Mouse (Mus musculus): Measurements from ENCODE around the gene Stx6.
A peak's percentile ranks its signal among the peaks of the same experiment; 100 is the strongest.

Gene Stx6

DNA sequence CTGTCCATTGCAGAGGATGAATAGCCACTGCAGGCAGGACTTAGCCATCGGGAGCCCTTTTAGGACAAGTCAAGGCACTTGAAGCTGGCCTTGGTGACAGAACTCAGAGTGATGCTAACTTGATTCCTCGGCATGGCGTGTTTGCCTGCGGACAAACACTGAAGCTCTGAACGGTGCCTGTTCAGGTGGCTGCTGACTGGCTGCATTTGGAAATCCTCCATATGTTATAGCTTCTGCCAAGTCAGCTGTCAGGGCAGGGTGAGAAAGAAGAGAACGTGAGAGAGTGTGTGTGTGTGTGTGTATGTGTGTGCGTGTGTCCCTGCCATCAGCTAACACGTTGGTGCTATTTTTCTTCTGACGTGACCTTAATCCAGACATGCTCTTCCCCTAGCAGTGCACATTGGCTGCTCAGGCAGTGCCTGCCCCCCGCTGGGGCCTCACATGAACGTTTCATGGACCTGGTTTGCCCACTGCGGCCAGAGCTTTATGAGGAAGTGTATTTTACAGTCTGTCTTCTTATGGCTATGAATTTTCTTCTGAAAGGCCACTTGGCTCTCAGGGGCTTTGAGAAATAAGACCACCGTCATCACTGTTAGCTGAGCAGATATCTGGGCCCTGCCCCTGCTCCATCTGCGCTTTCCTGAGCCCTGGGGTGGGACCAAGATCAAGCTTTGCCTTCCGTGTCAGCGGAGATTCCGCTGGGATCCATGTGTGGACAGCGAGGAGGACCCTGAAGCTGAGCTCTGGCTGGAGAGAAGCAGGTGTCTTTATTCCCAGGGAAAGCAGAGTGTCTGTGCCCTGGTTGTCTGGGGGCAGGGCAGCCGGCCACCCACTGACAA is 47.5 kb downstream of the Stx6 start:
- no peak for DNase-seq (ENCODE audit: low read depth, low spot score)

DNA sequence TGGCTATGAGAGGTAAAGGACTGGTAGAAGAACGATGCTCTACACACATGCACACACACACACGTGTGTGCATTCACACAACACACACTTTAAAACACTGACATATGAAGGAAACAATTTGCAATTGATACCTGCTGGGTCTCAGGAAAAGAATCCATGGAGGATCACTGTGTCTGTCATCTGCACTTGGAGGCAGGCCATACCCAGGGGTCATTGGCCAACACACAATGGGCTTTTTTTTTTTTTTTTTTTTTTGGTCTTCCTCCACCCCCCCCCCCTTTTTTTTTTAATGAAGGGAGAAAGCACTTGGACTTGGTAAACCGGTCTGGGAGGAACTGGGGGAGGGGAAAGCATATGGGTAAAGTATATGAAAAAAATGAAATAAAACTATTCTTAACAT is 49.3 kb downstream of the Stx6 start:
- DNase-seq (ENCODE audit: low read depth, low spot score), result no peak

DNA sequence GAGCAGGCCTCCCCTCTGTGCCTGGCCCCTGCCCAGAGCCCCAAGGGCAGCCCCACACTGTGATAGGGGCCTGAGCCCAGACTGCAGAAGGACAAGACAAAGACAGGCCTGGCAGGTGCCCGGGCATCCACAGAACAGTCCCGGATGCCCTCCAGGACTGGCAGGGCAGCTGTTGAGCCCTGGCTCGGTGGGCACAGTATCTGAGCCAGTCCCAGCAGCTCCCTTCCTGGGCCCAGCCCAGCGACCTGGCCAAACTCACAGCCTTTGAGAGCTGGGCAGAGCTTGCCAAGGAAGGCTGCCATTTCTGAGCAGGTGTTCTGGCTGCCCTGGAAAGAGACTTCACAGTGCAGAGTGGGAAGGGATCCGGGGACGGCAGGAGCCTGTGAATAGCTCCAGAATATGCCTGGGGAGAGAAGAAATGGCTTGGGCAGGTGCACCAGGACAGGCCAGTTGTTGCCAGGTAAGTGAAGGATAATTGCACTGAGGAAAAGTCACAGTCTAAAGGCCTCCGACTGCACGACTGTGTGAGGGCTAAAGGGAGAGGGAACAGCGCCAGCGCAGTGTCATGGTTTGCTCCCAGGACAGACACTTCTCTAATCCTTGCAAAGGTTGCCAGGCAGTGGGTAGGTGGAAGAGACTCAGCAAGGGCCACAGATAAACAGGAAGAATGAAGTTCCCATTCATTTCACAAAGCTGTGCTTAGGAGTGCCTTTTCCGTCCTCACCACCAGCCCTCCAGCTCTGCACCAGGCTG is 51.7 kb downstream of the Stx6 start:
- no peak for DNase-seq (ENCODE audit: low read depth, low spot score)

DNA sequence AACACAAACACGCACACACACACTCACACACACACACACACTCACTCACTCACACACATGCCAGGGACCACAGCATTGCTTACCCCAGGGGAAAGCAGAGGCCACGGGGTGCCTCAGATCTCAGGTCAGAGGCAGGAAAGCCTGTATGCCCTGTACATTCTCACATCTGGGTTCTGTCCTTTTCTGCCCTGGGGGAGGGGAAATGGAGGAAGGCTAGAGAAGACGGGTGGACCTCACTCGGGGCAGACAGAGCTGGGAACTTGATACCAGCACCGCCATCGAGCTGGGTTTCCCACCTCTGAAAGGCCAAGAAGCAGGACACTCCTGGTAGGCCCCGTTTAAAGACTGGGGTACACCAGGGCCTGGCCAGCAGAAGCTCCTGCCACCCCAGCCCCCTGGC is 52.5 kb downstream of the Stx6 start:
- DNase-seq (ENCODE audit: low read depth, low spot score), result no peak

DNA sequence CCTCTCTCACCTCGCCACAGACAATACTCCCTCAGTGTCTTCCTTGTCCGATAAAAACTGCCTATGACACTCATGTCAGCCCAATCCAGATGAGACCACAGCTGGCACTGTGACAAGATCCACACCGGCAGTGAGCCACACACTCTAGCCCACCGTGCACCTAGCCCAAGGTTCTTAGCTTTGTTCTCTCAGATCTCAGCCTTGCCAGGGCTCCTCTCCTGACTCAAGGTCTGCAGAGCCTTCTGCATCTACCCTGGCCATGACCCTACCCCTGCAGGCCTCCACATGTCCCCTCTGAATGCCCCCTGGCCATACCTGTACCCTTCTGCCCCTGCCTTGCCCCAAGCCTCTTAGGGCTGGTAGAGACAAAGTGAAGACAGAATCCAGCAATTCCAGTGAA is 53.6 kb downstream of the Stx6 start:
- DNase-seq (ENCODE audit: low read depth, low spot score), result no peak

DNA sequence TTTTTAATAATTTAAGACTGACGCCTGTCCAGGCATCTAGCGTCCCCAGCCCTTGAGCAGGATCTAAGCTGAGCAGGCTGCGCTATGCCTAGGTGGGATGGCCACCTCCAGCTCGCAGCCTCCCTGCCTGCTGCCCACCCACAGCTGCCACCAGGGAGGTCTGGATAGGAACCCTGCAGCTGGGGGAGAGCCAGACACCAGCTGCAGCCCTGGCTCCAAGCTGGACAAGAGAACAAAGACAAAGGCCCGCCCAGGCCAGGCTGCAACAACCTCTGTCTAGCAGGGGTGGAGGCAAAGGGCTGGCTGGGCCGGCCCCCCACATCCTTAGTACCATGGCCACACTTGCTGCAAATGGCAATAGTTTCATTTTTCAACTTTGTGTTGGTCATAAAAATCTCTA is 54.0 kb downstream of the Stx6 start:
- DNase-seq (ENCODE audit: low read depth, low spot score), result no peak

DNA sequence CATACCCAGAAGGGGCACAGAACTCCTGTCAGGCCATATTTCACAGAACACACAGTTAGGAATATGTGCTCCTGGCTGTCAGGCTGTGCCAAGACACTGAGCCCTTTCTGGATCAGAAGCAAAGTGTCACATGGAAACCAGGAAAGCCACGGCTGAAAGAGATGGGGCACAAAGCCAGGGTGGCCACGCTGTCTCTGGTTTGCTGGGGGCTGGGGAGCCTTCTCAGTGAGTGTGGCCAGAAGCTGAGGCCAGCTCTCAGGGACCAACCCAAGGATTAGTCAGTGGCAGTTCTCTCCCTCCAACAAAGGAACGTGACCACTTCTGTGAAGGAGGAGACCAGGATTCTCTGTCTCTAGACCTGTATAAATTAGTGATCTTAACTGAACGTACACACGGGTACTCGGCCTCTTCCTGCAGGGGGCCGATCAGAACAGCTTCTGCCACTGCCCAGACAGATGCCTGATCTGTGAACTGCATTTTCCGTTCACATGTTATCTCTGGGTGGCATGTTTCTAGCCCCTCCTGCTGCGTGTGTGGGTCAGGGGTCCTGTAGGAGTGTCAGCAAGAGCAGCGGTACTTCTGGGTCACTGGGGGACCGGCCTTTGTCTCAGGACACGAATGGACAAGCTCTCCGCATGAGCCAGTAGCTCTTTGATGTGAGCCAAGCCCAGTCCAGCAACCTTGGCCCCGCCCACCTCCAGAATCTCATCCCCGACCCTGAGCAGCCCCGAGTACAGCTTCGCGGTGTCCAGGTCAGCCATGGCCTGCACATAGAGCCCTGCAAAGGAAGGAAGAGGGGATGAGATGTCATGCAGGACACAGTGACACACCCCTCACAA is 54.6 kb downstream of the Stx6 start:
- no peak for DNase-seq (ENCODE audit: low read depth, low spot score)

DNA sequence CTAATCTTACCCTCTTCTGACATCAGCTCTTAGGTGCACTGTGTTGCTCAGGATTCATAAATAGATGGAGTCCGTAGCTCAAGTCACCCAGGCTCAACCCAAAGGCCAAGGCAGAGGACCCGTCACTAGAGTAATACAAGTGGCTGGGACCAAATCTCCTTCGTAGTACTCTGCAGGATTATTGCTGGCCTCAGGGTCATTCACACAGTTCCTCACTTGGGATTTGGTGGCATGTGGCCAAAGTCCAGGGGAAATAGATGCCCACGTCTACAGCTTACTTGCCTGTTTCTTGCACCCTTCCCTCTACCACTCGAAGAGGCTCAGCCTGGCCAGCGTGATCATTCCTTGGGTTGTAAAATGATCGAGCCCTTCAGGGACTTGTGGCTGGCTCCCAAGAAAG is 55.4 kb downstream of the Stx6 start:
- DNase-seq (ENCODE audit: low read depth, low spot score), result no peak

DNA sequence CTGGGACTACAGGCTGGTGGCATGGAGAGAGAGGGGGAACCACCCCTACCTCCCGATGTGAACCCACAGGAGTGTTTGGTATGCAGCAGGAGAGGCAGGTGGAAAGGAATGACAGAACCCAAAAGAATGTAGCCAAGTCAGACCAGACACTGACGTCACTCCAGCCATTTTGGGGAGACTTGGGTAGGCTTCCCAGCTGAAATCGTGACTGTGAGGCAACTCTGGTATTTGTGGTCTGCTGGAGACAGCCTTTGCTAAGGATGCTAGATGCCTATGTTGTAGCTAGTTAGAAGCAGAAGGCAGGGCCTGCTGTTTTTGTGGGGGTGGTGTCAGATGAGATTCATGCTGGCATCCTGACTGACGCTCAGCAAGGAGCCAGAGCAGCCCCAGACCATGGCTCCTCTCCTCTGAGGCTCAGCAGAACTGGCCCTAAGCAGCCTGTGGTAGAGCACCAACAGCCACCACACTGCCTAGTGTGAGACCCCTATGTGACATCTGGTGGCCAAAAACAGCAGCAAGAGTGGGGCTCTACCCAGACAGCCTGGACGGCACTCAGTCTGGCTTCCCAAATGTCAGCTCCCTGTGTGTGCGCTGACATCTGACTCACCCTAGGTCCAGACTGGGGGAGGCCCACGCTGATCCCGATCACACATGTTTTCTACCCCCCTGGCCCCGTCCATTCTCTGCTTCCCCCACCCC is 56.7 kb downstream of the Stx6 start:
- no peak for DNase-seq (ENCODE audit: low read depth, low spot score)

DNA sequence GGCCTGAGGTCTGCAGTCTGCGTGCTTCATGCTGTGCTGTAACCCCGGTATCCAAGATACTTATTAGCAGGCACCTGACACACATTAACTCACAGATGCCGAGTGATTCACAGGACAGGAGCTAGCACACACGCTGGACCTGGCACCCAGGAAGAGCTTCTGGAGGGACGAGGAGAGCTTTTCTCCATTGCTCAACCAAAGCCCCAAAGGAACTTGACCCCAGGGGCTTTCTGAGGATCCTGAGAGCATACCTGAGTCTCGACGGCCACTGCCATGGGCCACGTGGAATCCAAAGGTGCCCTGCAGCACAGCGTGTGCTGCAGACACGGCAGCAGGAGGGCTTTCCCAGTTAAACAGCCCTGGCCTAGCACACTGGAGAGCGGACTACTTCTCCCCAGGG is 57.8 kb downstream of the Stx6 start:
- no peak for DNase-seq (ENCODE audit: low read depth, low spot score)

DNA sequence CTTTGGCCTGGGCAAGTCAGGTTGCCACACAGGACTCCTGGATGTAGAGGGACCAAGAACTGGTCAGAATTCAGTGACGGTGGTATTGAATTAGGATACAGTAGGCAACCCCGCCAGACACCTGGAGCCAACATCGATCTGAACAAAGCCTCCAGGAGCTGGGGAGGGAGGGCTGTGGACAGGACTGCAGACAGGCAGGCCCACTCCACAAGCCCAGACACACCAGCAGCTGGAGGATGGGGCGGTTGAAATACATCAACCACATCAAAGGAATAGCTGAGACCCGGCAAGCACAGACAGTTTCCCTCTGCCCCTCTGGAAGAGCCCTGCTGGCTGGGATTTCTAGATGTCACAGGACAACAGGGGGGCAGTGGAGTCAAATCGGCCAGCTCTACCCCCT is 58.3 kb downstream of the Stx6 start:
- no peak for DNase-seq (ENCODE audit: low read depth, low spot score)

DNA sequence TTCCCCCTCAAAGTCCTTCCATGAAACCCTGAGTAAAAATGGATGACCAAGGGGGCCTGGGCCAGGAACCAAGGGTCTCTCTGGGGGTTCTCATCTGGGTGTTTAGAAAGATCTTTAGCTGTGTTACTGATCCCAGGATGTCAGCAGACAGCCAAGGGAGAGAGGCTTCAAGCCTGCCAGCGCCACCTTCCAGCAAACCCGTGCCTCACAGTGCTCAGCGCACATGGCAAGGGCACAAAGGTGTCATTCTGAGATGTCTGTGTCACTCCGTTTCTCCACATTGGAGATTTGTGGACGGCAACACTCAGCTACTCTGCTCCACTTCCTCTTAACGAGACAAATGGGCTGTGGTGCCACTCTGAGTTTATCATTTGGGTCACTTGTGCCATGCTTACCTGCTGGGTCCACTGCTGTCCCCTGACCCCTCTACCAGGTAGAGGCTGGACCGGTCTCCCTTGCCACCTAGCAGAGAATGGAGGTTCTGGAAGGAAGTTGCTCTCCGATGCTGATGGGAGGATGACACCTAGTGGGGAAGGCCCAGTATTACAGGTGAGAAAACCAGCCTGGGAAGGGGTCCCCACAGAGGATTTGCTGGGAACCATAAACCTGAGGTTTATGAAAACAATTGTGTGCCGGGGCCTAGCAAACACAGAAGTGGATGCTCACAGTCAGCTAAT is 59.5 kb downstream of the Stx6 start:
- DNase-seq (ENCODE audit: low read depth, low spot score), result no peak

DNA sequence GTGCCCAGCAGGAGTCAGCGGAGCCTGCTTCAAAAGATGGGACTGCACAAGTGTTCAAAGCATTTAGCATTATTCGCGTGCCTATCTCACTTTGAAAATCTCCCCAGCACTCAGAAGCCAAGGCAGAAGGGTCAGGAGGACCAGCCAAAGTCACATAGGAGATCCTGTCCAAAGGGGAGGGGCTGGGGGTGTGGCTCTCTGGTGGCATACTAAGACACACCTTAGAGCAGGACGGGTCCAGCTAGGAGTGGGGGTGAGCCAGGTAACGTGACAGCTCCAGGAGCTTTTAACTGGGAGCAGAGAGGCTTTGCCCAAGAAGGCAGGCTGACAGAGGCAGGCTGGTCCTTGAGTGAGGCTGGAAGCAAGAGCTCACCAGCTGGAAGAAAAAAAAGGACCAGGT is 60.4 kb downstream of the Stx6 start:
- no peak for DNase-seq (ENCODE audit: low read depth, low spot score)

DNA sequence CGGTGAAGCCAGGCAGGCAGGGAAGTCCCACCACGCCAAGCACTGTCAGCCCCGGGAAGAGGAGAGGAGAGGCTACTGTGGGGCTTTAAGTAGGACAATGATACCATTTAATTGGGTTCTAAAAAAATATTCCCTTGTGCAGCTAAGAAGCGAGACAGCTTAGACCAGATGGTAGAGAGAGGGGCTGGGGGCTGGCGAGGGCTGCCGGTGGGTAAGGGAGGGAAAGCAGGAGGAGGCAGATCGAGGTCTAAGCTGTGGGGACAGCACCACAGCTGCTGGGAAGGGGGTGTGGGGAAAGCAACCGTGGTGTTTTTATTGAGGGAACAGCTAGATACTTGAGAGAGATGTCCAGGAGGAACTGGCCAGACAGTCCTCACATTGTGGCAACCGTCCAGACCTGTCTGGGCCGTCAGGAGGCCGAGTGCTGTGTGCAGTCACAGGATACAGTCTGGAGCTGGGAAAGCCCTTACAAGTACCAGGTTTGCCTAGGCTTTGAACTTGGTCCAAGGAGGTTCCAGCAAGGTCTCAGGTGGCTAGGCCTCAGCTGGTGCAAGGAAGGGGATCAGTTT is 63.7 kb downstream of the Stx6 start:
- DNase-seq (ENCODE audit: low read depth, low spot score), result no peak

DNA sequence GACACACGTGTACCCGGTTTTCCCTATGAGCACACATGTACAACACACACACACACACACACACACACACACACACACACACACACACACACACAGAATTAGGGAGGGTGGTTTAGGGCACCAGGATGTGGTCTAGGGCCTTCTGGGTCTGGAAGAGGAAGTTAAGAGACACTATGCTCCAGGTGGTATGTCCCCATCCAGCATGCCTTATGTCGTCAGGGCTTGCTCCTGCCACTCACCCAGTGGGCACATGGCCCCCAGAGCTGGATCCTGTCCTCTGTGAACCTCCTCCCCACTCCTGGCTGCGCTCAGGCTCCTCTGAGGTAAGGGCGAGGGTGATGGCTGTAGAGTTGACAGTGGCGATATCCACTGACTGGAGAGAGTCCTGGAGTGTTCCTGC is 64.5 kb downstream of the Stx6 start:
- no peak for DNase-seq (ENCODE audit: low read depth, low spot score)

DNA sequence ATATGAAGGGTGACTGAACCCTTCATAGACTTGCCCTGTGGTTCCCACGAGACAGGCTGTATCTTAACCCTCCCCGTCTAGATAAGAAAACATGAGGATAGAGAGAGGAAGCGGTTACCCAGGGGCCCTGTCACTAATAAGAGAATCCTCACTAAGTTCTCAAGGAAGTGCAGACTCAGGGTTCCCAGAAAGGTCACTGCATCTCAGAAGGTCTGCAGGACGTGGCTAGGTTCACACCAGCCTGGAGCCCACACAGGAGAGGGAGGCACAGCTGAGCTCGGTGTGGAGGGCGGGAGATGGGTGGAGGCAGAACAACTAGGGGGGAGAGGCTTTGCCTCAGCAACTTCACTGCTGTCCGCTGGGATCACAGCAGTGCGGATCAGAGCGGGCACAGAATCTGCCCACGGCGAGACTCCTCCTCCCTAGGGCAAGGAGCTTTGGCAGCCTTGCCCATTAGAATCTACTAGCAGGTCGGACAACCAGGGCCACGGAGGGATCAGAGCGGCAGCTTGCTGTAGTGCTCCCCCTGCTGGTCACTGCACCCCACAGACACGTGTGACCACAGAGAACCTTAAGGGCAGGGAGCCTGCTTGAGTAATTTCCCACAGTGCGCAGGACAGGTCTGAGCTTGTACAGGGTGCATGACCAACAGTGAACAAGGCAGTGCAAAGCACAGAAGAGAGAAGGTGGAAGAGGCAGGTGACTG is 65.5 kb downstream of the Stx6 start:
- peak; percentile 71 for DNase-seq (ENCODE audit: low read depth, low spot score)

DNA sequence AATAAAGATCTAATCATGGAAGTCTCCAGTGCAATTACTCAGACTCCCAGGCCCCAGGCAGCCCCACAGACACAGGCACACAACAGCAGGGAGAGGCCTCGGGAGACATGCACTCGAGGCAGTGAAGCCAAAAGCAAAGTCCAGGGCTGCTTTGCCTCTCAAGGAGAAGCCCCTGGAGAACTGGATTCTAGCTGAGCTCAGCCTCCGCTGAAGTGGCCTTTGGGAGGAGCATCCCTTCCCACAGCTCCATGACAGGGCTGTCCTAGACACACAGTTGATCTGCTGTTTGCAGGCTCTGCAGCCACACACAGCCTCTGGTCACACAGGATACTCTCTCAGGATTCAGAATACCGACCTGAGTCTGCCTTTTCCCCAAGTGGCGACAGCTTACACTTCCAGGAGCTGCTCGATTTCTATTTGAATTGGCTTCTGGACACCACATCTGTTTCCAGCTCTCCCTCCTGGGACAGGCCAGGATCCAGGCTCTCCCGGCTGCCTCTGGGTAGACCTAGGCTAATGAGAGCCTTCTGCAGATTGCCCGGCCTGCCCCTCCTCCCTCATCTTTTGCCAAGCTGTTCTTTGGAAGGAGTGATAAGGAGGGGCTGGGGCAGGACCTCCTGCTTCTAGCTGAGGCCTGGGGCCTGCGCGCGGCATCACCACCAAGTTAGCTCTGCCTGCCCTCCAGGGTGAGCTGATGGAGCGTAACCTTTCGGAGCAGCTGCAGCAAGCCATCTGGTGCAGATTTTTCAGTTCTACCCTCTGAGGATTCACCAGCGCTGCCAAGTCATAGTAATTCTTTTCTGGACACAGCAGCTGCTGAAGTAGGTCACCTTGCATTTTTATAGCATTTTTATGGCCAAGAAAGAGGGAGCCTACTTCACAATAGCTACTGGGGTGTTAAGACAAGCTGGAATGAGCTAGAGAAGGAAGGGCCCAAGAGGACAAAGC is 71.2 kb downstream of the Stx6 start:
- no peak for DNase-seq (ENCODE audit: low read depth, low spot score)

DNA sequence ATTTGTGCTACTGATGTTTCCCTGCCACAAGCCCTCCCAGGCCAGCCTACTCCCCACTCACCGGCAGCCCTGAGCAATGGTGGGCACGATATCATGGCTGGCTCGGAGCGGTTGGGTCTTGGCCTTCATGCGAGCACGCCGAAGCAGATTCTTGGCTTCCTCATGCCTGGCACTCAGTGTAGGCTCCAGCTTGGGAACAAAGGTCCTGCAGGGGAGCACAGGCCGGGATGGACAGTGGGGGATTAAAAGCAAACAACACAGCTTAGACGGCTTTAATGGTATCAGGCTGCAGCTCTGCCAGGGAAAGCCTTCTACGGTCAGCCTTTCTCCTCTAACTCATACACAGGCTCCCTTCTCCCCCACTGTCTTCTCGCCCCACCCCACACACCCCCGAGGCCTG is 73.9 kb downstream of the Stx6 start:
- no peak for DNase-seq (ENCODE audit: low read depth, low spot score)

DNA sequence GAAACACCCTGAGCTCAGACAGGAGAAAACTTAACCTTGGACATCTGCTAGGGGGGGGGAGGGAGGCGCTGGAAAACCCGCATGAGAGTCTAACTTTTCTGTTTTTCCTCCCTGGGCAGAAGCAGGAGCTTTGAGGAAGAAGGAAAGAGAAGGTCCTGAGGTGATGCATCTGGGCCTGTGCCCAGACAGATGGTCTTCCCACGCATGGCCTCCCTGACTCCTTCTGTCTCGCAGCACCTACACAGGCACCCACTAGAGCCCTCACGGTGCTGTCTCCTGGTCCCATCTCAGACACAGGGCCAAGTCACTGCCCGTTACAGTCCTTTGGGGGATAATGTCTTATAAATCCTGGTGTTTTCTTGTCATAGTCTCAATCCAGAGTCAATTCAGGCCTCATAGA is 74.3 kb downstream of the Stx6 start:
- DNase-seq (ENCODE audit: low read depth, low spot score), result no peak

Data from WW6 (cell line).